Mouse (Mus musculus): Measurements from ENCODE around the gene Klhl3. TPM values are rescaled to one million over a fixed set of nuclear protein-coding genes. Genes with fewer than 3 reads are reported as not detected.

Gene Klhl3
- polyA plus RNA-seq, 1 experiment from 2014 or later = 2.6 TPM

- 80% methylated on average over 2 of the region's 2 CpGs for WGBS
Measured at GRCm38 (mm10) chr13:57960254-57960653, 153.1 kb downstream of the Klhl3 start.

GRCm38 (mm10) chr13:57959806-57960205 lies 153.6 kb downstream of the Klhl3 start:
- H3K27ac ChIP-seq = no peak overlapping the region
- no peaks in the 10 kb centered on the region for H3K27me3 ChIP-seq (replicated peaks)
- H3K4me3 ChIP-seq (replicated peaks) = no peak overlapping the region
- ATAC-seq = no peak
- 84% methylated on average over 5 of the region's 5 CpGs for WGBS
- H3K4me2 ChIP-seq (replicated peaks) = no peak overlapping the region
- no peaks in the 10 kb centered on the region for H3K9me3 ChIP-seq
- no peak overlapping the region for H3K9ac ChIP-seq
- no peaks in the 10 kb centered on the region for H3K4me1 ChIP-seq (replicated peaks)
- H3K36me3 ChIP-seq = no peaks in the 10 kb centered on the region

More at GRCm38 (mm10) chr13:57960254-57960653, 153.1 kb downstream of the Klhl3 start:
- no peak overlapping the region for H3K27ac ChIP-seq
- H3K4me2 ChIP-seq (replicated peaks) = no peak overlapping the region
- no peaks in the 10 kb centered on the region for H3K4me1 ChIP-seq (replicated peaks)
- no peak for ATAC-seq
- H3K9me3 ChIP-seq = no peaks in the 10 kb centered on the region
- H3K27me3 ChIP-seq (replicated peaks) = no peaks in the 10 kb centered on the region
- no peak overlapping the region for H3K9ac ChIP-seq
- H3K4me3 ChIP-seq (replicated peaks) = no peak overlapping the region
- no peaks in the 10 kb centered on the region for H3K36me3 ChIP-seq

MicroRNAs within 50 kb of the gene (microRNA counts, 519-probe panel; counts per million panel counts)
- microRNA mmu-miR-874 = 97.1 counts per million, percentile 29 among the panel's probes with 10 or more counts

Other genes with a start within 250 kb of the Klhl3 start
- 2.9 and 3.5 TPM in 2 replicates for gene Spock1, start 205.3 kb downstream of the Klhl3 start, polyA plus RNA-seq (2015; fragmentation: Nextera tagmentation; extraction: Ambion mirVana)
- gene Hnrnpa0, start 15.0 kb upstream of the Klhl3 start, polyA plus RNA-seq (2015; fragmentation: Nextera tagmentation; extraction: Ambion mirVana) = 28.2 and 36.2 TPM in 2 replicates
- gene Idnk, start 44.1 kb upstream of the Klhl3 start, polyA plus RNA-seq (2015; fragmentation: Nextera tagmentation; extraction: Ambion mirVana) = 43.0 and 44.0 TPM in 2 replicates
- 102 and 107 TPM in 2 replicates for gene Ubqln1, start 102.1 kb upstream of the Klhl3 start, polyA plus RNA-seq (2015; fragmentation: Nextera tagmentation; extraction: Ambion mirVana)
- 20.0 and 21.5 TPM in 2 replicates for gene Gkap1, start 162.1 kb upstream of the Klhl3 start, polyA plus RNA-seq (2015; fragmentation: Nextera tagmentation; extraction: Ambion mirVana)
- gene Kif27, start 245.5 kb upstream of the Klhl3 start, polyA plus RNA-seq (2015; fragmentation: Nextera tagmentation; extraction: Ambion mirVana) = 0.40 and 0.69 TPM in 2 replicates

Measured in intestine, embryonic 15.5 days (tissue).